Mouse (Mus musculus) monocyte, adult 2 months (primary cell): ENCODE data around the gene Twsg1.

Experiments
- DNase-seq, 2 experiments: peaks; one replicate each; pipeline ENCODE4 v3.0.0; 2022; ENCODE audit warnings: low spot score in 2 of 2, low read depth in 1 of 2

The Twsg1 gene

DNA sequence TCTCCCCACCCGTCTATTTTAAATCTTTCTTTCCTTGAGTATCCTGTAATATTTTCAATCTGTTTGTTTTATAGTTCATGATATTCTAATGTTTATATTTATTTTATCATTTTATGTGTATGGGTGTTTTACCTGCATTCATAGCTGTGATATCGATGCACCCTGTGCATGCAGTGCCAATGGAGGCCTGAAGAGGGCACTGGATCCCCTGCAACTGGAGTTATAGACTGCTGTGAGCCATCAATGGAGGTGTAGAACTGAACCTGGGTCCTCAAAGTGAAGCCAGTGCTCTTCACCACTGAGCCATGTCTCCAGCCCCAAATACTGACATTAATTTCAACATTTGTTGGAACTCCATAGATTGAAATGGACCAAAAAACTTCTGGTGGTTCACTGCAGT, 17.3 kb downstream of the Twsg1 start:
- DNase-seq = no peak

DNA sequence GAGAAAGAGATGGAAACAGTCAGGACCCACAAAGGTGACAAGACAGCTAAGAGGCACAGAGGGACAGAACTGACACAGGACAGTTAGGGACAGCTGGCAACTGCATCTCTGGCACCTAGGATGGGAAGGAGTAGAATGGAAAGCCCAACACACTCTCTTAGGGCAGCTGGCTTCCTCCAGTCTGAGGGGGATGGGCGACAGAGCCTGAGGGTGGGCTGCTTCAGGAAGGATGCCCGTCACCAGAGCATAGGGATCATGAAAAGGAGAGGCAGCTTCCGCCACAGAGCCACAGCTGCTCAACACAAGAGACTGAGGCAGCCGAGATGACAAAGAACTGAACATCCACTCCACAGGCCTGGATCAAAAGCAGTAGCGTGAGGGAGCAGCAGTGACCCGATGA, 19.5 kb downstream of the Twsg1 start:
- DNase-seq = no peak

DNA sequence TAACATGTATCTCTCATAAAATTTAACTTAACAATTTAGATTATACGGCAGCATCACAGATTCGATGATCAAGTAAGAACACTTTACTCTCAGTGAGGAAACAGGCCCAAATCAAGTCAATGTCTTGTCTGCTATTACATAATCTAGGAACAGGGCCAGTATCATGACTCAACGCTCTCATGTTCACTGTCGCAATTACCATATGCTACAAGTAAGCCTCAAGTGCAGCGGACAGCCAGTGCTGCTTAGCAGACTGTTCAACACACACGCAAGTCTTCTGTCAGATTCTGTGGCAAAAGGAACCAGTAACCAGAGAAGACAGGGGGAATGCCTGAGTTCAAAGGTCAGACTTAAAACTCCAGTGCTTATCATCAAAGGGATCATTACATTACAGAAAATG, 20.1 kb downstream of the Twsg1 start:
- DNase-seq = peak in 1 of 2 experiments; percentile 32

DNA sequence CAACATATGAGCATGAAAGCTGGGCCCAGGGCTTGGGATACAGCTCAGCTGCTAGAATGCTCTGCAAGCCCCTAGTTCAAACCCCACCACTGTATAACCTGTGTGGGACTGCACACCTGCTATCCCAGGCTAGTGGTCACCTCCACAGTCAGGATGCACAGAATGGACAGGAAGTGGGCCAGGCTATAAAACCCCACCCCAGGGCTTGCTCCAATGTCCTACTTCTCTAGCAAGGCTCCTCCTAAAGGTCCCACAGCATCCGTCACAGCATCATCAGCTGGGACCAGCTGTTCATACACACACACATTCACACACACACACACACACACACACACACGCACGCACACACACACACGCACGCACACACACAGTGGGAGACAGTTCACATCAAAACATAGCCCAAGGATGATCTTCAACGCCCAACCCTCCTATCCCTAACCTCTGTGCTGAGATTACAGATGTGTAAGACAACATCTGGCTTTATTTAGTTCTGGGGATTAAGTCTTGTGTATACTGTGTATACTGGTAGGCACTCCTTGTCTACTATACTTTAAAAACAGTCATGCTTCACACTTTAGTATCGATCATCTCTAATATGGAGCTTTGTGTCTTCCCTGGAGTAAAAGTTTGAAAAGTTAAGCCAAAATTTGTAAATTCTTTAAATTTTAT, 20.7 kb downstream of the Twsg1 start:
- no peak for DNase-seq

DNA sequence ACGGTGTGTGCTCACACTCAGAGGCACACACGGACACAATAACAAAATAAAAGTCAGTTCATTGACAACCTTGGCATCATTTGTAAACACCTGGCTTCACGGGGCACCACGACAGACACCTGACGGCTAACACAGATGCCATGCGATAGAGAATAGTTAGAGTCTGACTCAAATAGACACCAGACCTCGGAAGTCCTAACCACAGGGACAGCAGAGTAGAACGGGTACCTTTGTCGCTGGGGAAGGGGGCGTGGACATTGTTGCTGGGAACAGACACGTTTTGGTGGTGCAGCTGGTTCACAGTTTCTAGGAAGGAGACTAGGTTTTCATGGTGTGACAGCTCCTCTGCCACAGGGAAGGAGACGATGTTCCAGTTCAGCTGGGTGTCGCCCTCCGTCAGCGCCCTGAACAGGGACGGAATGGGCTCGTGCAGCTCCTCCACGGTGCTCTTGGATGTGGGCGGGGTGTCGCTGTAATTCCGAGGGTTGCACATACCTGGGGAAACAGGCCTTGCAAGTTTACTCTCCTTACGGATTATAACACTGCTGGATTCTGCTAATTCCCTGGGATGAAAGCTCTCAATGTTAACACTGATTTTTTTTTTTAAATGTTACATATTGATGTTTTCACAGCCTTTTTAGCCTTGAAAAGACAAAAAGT, 21.6 kb downstream of the Twsg1 start:
- no peak for DNase-seq

DNA sequence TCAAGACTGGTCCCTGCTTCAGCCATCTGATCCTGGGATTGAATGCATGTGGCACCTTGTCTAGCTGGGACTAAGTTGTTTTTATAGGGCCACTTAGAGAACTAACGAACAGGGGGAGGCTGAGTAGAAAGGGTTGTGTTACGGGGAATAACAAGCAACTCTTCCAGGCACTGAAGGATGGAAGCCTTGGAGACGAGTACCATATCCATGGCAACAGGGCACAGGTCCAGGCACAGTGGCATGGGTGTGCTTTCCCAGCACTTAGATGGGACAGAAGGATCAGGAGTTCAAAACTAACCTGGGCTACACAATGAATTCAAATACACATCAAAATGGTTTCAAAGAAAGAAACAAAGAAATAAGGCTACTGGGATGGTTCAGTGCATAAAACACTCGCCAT, 23.9 kb downstream of the Twsg1 start:
- no peak for DNase-seq

DNA sequence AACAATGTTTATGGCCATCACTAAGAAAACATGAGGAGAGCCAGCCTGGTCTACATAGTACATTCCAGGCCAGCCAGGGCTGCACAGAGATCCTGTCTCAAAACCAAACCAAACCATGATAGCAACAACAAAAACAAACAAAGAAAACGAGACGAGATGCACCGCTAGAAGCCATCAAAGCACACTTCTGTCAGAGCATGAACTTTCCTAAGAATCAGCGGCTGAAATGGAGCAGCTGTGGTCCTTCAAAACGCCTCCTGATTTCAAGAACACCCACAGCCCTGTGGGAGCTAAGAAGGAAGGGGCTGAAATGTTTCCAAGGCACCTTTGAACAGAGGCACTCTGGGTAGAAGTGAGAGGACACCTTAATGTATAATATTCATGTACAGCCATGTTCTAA, 26.8 kb downstream of the Twsg1 start:
- DNase-seq = no peak

DNA sequence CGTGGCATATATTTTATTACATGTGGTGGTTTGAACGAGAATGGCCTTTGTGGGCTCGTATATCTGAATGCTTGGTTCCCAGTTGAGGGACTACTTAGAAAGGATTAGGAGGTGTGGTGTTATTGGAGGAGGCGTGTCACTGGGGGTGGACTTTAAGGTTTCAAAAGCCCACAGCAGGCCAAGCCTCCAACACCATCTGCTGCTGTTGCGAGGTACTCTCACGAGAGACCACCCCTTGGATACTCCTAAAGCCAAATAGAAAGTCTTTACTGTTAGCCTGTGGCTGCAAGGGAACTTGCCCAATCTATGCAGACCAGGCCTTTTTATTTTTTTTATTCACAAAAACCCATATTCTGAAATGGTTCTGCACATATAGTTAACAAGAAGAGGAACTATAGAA, 29.1 kb downstream of the Twsg1 start:
- DNase-seq = no peak

DNA sequence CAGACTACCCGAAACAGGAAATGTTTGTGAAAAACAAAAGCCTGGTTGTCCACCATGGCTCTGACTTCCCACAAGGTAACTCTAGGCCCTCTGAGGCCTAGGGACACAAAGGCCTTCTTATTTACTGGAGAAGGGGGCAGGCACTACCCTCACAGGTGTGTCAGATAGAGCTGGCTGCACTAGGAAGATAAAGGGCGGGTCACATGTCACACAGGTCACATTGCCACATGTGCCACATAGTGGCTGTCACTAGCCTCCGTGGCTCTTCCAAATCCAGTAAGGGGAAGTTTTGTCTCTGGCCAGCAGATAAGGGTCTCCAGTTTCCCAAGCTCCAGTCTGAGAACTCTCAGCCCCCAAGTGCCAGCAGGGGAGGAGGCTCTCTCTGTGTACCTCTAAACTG, 31.8 kb downstream of the Twsg1 start:
- no peak for DNase-seq

DNA sequence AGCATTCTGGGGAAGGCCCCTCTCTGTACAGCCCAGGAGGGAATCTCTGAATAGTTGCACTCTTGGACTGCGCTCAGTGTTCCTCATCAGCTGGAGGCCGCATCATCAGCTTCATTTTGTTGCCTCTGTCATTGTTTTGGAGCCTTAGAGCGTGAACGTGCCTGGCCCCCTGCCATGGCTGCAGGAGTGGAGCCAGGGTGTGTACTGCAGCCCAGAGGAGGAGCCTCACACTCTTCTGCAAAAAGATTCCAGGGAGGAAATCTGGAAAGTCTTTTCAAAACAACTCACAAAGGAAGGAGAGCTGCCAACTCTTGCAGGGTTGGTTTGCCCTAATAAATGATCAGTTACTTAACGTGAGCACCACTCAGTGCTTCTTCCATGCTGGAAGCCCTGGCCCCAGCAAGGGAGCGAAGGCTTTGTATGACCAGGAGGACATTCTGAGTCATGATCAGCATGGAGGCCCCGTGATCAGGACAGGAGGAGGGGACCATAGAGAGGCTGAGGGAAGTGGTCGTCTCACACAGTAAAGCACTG, 34.8 kb downstream of the Twsg1 start:
- DNase-seq = no peak

DNA sequence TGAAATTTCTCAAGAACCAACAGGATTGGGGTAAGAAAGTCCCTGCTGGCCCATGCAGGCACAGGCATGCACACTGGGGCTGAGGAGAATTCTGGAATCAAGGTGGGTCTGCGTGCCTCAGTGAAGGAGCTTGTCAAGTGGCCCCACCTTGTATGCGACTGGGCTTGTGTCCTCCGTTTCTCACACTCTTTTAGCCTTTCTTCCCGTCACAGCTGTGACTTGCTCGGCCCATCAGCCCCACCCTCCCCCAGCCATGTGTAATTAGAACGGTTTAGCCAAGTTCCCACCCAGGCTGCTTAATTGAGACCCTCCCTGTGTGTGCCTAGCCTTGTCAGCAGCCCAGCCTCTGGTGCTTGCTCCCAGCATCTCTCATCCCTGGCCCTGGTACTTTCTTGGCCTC, 36.9 kb downstream of the Twsg1 start:
- DNase-seq = no peak

DNA sequence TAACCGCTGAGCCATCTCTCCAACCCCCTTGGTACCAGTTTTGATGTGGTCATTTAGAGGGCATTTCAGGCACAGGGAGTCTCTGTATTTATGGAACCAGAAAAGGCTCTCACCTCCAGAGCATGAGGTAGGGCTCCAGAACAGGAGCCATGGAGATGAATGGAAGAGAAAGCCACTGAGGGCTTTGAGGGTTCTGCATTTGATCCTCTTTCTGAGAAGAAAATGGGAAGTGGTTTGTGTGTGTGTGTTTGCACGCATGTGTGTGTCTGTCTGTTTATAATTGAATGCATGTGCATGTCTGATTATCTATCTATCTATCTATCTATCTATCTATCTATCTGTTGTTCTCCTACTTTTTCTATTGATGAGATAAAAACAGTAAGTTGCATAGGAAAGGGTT, 38.8 kb downstream of the Twsg1 start:
- DNase-seq = no peak

DNA sequence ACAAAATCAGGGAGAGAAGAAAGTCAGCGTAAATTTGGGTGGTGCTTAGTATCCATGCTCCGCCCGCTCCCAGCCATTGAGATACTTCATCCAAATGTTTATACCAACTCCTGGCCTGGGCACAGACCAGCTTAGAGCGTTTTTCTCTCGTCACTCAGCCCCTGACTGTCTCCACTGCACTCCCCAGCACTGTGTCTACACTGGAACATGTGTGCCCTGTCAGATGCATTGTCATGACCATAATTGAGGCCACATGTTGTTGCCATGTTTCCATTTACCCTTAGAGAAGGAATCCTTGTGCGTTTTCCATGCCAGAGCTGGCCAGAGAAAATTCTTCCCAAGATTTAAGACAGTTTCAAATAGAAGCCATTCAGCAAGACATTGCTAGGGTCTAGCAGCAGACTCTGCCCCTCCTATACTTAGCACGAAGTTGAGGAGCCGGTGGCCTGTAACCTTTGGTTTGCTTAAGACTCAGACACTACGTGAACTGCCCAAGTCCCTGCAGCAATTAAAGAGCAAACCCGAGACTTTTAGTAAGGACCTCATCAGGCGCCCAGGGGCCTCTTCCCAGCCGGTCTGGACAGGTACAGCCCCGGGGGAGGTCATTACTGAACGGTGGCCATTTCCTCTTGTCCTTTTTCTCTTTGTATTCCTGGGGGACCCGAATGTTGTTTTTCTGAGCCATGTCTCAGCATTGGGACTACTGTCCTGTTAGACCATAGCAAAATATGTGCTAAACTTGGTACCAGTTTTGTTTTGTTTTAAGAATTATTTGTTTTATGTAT, 39.5 kb downstream of the Twsg1 start:
- no peak for DNase-seq

DNA sequence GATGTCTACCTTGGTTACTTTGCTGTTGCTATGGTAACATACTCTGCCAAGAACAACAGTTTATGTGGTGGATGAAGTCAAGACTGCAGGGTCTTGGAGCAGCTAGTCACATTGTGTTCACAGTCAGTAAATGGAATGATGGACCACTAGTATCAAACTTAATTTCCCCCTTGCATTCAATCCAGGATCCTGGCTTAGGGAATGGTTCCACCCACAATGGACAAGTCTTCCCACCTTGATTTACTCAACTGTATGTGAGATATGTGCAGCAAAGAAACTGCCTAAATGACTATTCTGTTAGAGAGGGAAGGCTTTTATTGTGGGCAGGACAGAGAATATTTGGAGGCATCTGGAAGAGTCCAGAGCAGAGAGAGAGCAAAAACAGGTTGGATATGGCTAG, 42.8 kb downstream of the Twsg1 start:
- no peak for DNase-seq

DNA sequence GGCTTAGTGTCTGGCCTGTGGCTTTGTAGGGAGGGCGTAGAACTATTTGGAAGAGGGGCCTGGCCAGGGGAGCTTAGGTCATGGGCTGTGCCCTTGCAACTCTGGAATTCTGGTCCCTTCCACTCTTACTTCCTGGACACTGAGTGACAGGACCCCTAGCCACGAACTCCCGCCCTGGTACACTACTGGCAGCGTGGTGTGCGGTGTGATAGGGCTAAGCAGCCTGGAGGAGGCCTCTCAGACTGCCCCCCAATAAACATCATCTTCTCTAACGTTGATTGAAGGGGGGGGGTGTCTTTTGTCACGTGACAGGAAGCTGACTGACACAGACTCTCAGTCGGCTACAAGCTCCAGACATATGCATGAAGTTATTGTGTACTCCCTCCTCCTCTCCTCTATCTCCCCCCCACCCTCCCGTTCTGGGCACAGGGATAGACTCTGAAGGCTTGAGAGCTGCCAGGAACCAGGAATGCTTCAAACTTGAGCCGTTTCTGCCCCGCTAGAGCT, 44.1 kb downstream of the Twsg1 start:
- no peak for DNase-seq

DNA sequence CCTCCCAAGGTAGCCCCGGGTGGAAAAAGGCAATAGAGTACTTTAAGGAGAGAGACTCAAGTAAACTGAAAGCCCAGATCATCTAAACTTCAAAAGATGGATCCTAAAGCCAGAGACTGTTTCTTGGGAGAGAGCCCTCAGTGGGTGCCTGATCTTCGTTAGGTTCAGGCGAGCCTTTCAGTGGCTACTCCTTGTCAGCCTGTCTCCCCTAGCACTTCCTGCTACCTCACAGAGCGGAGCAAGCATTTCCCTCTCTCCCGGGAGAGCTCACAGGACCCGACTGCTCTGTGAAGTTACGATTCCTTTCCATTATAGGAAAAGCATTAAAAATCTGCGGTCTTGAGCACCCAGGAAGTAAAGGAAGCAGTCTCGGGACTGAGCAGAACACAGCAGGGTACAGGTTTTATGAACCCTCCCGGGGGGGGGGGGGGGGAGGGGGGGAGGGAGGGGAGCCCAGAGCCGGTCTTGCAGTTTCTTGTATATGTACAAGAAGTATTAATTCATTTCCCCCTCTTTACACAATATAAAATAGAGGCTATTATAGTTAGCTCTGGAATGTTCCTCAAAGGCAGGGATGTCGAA, 44.6 kb downstream of the Twsg1 start:
- DNase-seq = no peak

DNA sequence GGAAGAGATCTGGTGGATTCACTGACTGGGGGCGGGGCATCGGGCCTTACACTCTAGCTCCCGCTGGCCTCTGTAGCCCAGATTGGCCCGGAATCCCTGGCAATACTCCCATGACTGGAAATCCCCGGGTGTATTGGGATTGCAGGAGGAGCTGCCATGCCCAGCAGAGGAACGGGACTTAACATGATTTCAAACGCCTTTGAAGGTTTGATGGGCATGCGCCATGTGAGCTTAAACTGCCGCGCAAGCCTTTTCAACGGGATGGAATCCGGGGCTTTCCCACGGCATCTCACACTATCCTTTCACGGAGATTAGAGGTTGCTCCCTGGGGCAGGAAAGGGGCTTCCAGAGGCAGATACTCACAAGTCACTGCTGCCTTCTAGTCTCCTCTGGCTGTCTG, 45.8 kb downstream of the Twsg1 start:
- DNase-seq = no peak

DNA sequence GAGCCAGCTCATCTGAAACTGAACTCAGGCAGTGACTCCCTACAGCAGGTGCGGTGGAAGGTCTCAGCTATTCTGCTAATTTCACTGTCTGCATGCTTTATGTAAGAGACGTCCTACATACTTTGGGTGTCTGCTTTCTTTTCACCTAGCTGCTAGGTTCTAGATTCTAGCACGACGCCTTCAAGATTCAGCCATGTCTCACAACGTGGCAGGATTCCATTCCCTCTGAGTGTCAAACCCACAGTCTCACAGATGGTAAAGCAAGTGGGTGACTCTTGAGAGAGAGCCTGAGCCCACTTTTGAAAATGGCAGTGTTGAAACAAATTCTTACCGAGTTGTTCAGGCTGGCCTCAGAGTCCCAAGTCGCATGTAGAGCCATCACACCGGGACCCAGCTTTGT, 47.2 kb downstream of the Twsg1 start:
- no peak for DNase-seq

DNA sequence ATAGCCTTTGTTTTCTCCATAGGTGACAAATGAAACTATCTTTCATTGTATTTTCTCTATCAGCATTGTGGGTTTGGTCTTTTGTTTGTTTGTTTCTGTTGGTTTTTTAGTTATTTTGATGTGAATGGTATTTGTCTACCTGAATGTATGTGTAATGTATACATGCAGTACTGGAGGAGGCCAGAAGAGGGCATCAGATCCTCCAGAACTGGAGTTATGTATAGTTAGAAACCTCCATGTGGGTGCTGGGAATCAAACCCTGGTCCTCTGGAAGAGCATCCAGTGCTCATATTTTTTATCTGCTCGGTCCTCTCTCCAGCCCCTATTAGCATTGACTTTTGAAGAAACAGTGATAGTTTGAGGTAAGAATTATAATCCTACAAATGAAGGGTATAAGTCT, 48.0 kb downstream of the Twsg1 start:
- DNase-seq = no peak

DNA sequence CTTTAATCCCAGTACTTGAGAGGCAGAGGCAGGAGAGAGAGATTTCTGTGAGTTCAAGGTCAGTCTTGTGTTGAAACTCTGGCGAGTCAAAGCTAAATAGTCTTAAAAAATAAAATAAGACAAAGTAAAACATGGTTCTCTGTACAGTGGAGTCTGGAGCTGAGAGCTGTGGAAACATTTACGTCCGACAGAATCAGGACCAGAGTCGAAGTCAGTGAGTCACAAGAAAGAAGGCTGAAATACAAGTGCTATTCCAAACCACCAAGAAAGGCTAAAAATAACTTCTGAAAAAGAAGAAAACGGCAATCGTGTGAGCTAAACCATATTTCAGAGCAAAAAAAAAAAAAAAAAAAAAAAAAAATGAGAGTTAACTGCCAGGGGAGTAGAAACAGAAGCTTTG, 48.7 kb downstream of the Twsg1 start:
- DNase-seq = no peak

DNA sequence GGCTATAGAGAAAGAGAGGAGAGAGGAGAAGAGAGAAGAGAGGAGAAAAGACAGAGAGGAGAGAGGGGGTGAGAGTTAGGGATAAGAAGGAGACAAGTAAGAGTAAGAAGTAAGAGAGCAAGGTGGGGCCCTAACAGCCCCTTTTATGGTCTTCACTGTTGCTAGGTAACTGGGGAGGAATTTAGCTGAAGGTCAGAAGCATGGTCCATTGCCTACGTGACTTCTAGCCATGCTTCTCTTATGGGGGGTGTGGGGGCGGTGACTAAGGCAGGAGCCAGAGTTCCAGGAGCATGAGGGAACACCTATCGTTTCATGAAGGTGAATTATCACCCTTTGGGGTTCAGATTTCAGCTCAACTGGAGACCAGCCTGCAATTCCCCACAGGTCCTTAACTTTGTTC, 55.0 kb downstream of the Twsg1 start:
- DNase-seq = no peak

DNA sequence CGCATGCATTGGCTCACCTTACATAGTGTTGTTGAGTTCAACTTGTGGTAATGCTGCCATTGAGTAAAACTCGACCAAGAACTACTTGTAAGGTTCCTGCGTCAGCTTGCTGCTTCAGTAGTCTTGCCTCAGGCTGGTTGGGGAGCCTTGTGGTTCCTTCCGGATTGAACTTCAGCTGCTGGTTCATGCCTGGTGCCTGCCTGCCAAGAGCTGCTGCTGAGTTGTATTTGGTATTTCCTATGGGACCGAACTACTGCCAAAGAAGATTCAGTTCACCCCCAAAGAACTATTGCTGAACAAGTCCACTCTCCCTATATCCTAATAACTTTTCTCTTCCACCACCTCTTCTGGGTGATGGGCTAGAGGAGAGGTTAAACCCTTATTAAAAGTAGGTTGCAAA, 61.5 kb downstream of the Twsg1 start:
- DNase-seq = no peak
